Mouse (Mus musculus): ENCODE data around the gene Tsc2. TPM values are rescaled to one million over a fixed set of nuclear protein-coding genes. Genes with fewer than 3 reads are reported as not detected.

Gene Tsc2
- polyA plus RNA-seq, 1 experiment from 2014 or later, result 46.2 TPM

DNA sequence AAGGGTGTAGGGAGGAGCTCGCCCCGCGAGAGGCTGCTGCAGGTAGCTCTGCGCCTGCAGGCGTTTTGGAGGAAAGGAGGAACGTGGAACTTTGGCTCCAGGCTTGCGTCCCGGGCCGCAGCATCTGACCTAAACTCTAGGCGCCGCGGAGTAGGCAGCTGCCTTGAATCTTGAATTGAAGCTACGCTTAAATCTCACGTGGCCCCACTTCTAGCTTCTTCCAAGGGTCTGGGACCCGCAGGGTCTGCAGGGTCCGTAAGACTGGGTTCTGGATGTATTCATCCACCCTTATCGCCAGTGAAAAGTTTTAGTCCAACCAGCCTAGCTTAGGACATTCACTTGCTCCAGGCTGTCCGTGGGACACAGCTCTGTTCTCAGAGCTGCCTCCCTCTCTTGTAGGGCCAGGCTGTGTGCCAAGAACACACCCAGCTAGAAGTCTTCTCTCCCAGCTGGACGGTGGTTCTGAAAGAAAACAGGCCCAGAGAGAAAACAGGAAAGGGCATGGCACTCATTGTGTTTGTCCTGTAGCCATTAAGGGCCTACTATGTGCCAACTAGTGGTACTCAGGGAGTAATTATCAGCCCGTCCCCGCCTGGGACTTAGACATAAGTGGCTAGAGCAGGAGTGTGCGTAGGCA is 501 bp upstream of the Tsc2 start:
- DNase-seq (ENCODE audit: low spot score) (no peak), ATAC-seq (replicated peaks; ENCODE audit: insufficient number of reproducible peaks, low FRiP score, low TSS enrichment, low read depth) (peak; percentile 14; the same call in 1 of the 2 replicates)
- Histone ChIP-seq H3K36me3 (replicated peaks; ENCODE audit: control insufficient read depth, insufficient read depth, low read depth, low read length) (peaks cover 3% of the 10 kb centered on the region), H3K9ac (replicated peaks; ENCODE audit: low read length) (peak overlapping the region; percentile 76), H3K4me2 (ENCODE audit: low read depth, low read length) (peak overlapping the region; percentile 65), H3K4me1 (ENCODE audit: control insufficient read depth, insufficient read depth, low read length) (peaks cover 6% of the 10 kb centered on the region; the same call in 1 of the 2 replicates), H3K9me3 (replicated peaks; ENCODE audit: control insufficient read depth, low read length) (no peaks in the 10 kb centered on the region), H3K4me3 (ENCODE audit: low read depth, low read length) (peak overlapping the region; percentile 69), H3K27ac (replicated peaks; ENCODE audit: low read depth, low read length) (peak overlapping the region; percentile 68; the same call in 1 of the 2 replicates), H3K27me3 (ENCODE audit: control insufficient read depth, insufficient read depth, low read length) (no peaks in the 10 kb centered on the region)
- WGBS, result 10% methylated on average over 22 of the region's 22 CpGs

DNA sequence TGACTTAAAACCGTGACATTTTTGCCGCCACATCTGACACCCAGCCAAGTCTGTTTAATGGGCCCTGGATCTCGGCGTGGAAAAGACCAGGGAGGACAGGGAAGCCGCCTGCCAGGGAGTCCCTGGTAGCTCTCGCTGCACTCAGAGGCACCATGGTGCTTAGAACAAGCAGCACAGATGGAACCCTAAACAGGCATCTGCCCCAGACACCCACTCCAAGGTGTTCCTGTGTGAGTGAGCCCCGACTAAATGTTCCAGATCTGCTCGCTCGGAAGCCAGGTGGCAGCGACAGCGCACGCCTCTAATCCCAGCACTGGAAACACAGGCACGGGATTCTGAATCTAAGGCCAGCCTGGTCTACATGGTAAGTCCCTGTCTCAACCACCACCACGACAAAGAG is 2.4 kb downstream of the Tsc2 start:
- H3K4me2 ChIP-seq (ENCODE audit: low read depth, low read length), result no peak overlapping the region

GRCm38 (mm10) chr17:24628646-24629045 is 3.8 kb downstream of the Tsc2 start:
- ATAC-seq (replicated peaks; ENCODE audit: insufficient number of reproducible peaks, low FRiP score, low TSS enrichment, low read depth), result no peak
- H3K4me1 ChIP-seq (ENCODE audit: control insufficient read depth, insufficient read depth, low read length), result peaks cover 6% of the 10 kb centered on the region; the same call in 1 of the 2 replicates
- no peak overlapping the region for H3K27ac ChIP-seq (replicated peaks; ENCODE audit: low read depth, low read length)
- peaks cover 13% of the 10 kb centered on the region for H3K36me3 ChIP-seq (replicated peaks; ENCODE audit: control insufficient read depth, insufficient read depth, low read depth, low read length)
- no peak overlapping the region for H3K4me2 ChIP-seq (ENCODE audit: low read depth, low read length)
- H3K9ac ChIP-seq (replicated peaks; ENCODE audit: low read length), result no peak overlapping the region
- H3K9me3 ChIP-seq (replicated peaks; ENCODE audit: control insufficient read depth, low read length), result no peaks in the 10 kb centered on the region
- WGBS, result 51% methylated on average over 5 of the region's 5 CpGs
- no peak overlapping the region for H3K4me3 ChIP-seq (ENCODE audit: low read depth, low read length)
- DNase-seq (ENCODE audit: low spot score), result peak; percentile 78
- H3K27me3 ChIP-seq (ENCODE audit: control insufficient read depth, insufficient read depth, low read length), result no peaks in the 10 kb centered on the region

More for the DNA sequence above, 2.4 kb downstream of the Tsc2 start:
- Histone ChIP-seq H3K36me3 (replicated peaks; ENCODE audit: control insufficient read depth, insufficient read depth, low read depth, low read length) (peaks cover 10% of the 10 kb centered on the region), H3K4me3 (ENCODE audit: low read depth, low read length) (no peak overlapping the region), H3K9ac (replicated peaks; ENCODE audit: low read length) (no peak overlapping the region), H3K9me3 (replicated peaks; ENCODE audit: control insufficient read depth, low read length) (no peaks in the 10 kb centered on the region), H3K27ac (replicated peaks; ENCODE audit: low read depth, low read length) (no peak overlapping the region), H3K27me3 (ENCODE audit: control insufficient read depth, insufficient read depth, low read length) (no peaks in the 10 kb centered on the region), H3K4me1 (ENCODE audit: control insufficient read depth, insufficient read depth, low read length) (peaks cover 6% of the 10 kb centered on the region; the same call in 1 of the 2 replicates)
- ATAC-seq (replicated peaks; ENCODE audit: insufficient number of reproducible peaks, low FRiP score, low TSS enrichment, low read depth) (no peak), DNase-seq (ENCODE audit: low spot score) (no peak)
- WGBS, result 86% methylated on average over 14 of the region's 14 CpGs

DNA sequence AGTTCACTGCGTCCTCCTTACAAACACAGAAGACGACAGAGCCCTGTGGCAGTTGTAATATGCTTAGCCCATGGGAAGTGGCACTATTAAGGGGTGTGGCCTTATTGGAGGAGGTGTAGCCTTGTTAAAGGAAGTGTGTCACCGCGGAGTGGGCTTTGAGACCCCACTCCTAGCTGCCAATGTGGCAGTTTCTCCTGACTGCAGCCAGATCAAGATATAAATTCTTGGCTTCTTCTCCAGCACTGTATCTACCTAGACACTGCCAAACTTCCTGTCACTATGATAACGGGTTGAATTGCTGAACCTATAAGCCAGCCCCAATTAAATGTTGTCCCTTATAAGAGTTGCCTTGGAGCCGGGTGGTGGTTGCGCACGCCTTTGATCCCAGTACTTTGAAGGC is 7.0 kb downstream of the Tsc2 start:
- 97% methylated on average over 8 of the region's 8 CpGs for WGBS
- no peaks in the 10 kb centered on the region for H3K4me1 ChIP-seq (ENCODE audit: control insufficient read depth, insufficient read depth, low read length)
- H3K4me3 ChIP-seq (ENCODE audit: low read depth, low read length), result no peak overlapping the region
- H3K36me3 ChIP-seq (replicated peaks; ENCODE audit: control insufficient read depth, insufficient read depth, low read depth, low read length), result peaks cover 19% of the 10 kb centered on the region
- ATAC-seq (replicated peaks; ENCODE audit: insufficient number of reproducible peaks, low FRiP score, low TSS enrichment, low read depth) (no peak), DNase-seq (ENCODE audit: low spot score) (no peak)
- no peak overlapping the region for H3K27ac ChIP-seq (replicated peaks; ENCODE audit: low read depth, low read length)
- no peaks in the 10 kb centered on the region for H3K9me3 ChIP-seq (replicated peaks; ENCODE audit: control insufficient read depth, low read length)
- H3K9ac ChIP-seq (replicated peaks; ENCODE audit: low read length), result no peak overlapping the region
- H3K27me3 ChIP-seq (ENCODE audit: control insufficient read depth, insufficient read depth, low read length), result no peaks in the 10 kb centered on the region
- no peak overlapping the region for H3K4me2 ChIP-seq (ENCODE audit: low read depth, low read length)

DNA sequence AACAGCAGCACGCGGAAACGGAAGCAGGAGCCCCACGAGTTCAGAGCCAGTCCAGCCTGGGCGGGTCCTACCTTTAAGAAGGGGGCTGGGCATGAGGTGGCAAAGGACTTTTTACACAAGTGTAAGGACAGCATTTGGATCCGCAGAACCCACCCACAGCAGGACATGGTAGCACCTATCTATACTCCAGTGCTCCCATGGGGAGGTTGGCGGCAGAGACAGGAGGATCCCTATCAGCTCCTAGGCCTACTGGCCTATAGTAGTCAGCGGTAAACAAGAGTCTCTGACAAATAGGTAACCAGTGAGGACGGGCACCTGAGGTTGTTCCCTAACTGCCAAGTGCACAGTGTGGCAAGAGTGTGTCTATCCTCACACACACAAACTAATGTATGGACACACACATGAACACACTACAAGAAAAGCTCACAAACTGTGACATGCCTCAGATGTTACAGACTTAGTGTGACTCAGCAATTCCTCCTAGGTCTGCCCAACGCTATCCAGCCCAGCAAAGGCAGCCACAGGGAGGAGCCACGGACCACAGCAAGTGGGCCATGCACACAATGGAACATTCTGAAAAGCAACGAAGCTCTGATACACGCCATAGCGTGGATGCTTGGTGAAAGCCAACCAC is 14.8 kb downstream of the Tsc2 start:
- 84% methylated on average over 14 of the region's 14 CpGs for WGBS
- H3K36me3 ChIP-seq (replicated peaks; ENCODE audit: control insufficient read depth, insufficient read depth, low read depth, low read length), result peaks cover 17% of the 10 kb centered on the region

DNA sequence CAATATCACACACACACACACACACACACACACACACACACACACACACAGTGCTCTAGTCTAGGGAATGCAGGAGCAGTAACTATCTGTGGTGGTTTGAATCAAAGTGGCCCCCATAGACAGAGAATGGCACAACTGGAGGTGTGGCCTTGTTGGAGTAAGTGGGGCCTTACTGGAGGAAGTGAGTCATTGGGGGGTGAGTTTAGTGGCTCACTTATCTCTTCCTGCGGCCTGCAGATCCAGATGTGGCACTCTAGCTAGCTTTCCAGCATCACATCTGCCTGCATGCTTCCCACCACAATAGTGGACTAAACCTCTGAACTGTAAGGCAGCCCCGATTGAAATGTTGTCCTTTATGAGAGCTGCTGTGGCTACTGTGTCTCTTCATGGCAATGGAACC is 21.7 kb downstream of the Tsc2 start:
- H3K4me1 ChIP-seq (ENCODE audit: control insufficient read depth, insufficient read depth, low read length), result no peaks in the 10 kb centered on the region
- no peaks in the 10 kb centered on the region for H3K27me3 ChIP-seq (ENCODE audit: control insufficient read depth, insufficient read depth, low read length)
- no peak overlapping the region for H3K9ac ChIP-seq (replicated peaks; ENCODE audit: low read length)
- ATAC-seq (replicated peaks; ENCODE audit: insufficient number of reproducible peaks, low FRiP score, low TSS enrichment, low read depth) (no peak), DNase-seq (ENCODE audit: low spot score) (no peak)
- peaks cover 13% of the 10 kb centered on the region for H3K36me3 ChIP-seq (replicated peaks; ENCODE audit: control insufficient read depth, insufficient read depth, low read depth, low read length)
- H3K4me3 ChIP-seq (ENCODE audit: low read depth, low read length), result no peak overlapping the region
- H3K27ac ChIP-seq (replicated peaks; ENCODE audit: low read depth, low read length), result no peak overlapping the region
- H3K9me3 ChIP-seq (replicated peaks; ENCODE audit: control insufficient read depth, low read length), result no peaks in the 10 kb centered on the region
- 93% methylated on average over 2 of the region's 2 CpGs for WGBS
- H3K4me2 ChIP-seq (ENCODE audit: low read depth, low read length), result no peak overlapping the region

More for the DNA sequence above, 14.8 kb downstream of the Tsc2 start:
- H3K9ac ChIP-seq (replicated peaks; ENCODE audit: low read length), result no peak overlapping the region
- H3K27ac ChIP-seq (replicated peaks; ENCODE audit: low read depth, low read length), result no peak overlapping the region
- no peaks in the 10 kb centered on the region for H3K9me3 ChIP-seq (replicated peaks; ENCODE audit: control insufficient read depth, low read length)
- H3K4me2 ChIP-seq (ENCODE audit: low read depth, low read length), result no peak overlapping the region
- no peak for ATAC-seq (replicated peaks; ENCODE audit: insufficient number of reproducible peaks, low FRiP score, low TSS enrichment, low read depth)
- no peaks in the 10 kb centered on the region for H3K27me3 ChIP-seq (ENCODE audit: control insufficient read depth, insufficient read depth, low read length)
- no peak for DNase-seq (ENCODE audit: low spot score)
- H3K4me1 ChIP-seq (ENCODE audit: control insufficient read depth, insufficient read depth, low read length), result no peaks in the 10 kb centered on the region
- H3K4me3 ChIP-seq (ENCODE audit: low read depth, low read length), result no peak overlapping the region

GRCm38 (mm10) chr17:24608874-24609273 is 23.6 kb downstream of the Tsc2 start:
- H3K4me3 ChIP-seq (ENCODE audit: low read depth, low read length), result no peak overlapping the region
- no peak overlapping the region for H3K9ac ChIP-seq (replicated peaks; ENCODE audit: low read length)
- no peaks in the 10 kb centered on the region for H3K9me3 ChIP-seq (replicated peaks; ENCODE audit: control insufficient read depth, low read length)
- no peak overlapping the region for H3K4me2 ChIP-seq (ENCODE audit: low read depth, low read length)
- no peaks in the 10 kb centered on the region for H3K27me3 ChIP-seq (ENCODE audit: control insufficient read depth, insufficient read depth, low read length)
- H3K4me1 ChIP-seq (ENCODE audit: control insufficient read depth, insufficient read depth, low read length), result no peaks in the 10 kb centered on the region
- ATAC-seq (replicated peaks; ENCODE audit: insufficient number of reproducible peaks, low FRiP score, low TSS enrichment, low read depth) (no peak), DNase-seq (ENCODE audit: low spot score) (no peak)
- H3K27ac ChIP-seq (replicated peaks; ENCODE audit: low read depth, low read length), result no peak overlapping the region
- WGBS, result 94% methylated on average over 8 of the region's 8 CpGs
- H3K36me3 ChIP-seq (replicated peaks; ENCODE audit: control insufficient read depth, insufficient read depth, low read depth, low read length), result peaks cover 8% of the 10 kb centered on the region

- H3K9me3 ChIP-seq (replicated peaks; ENCODE audit: control insufficient read depth, low read length), result no peaks in the 10 kb centered on the region
- no peak overlapping the region for H3K4me2 ChIP-seq (ENCODE audit: low read depth, low read length)
- no peaks in the 10 kb centered on the region for H3K4me1 ChIP-seq (ENCODE audit: control insufficient read depth, insufficient read depth, low read length)
- peaks cover 6% of the 10 kb centered on the region for H3K36me3 ChIP-seq (replicated peaks; ENCODE audit: control insufficient read depth, insufficient read depth, low read depth, low read length)
- H3K27ac ChIP-seq (replicated peaks; ENCODE audit: low read depth, low read length), result no peak overlapping the region
- no peak overlapping the region for H3K9ac ChIP-seq (replicated peaks; ENCODE audit: low read length)
- H3K27me3 ChIP-seq (ENCODE audit: control insufficient read depth, insufficient read depth, low read length), result no peaks in the 10 kb centered on the region
- WGBS, result 84% methylated on average over 4 of the region's 4 CpGs
- no peak overlapping the region for H3K4me3 ChIP-seq (ENCODE audit: low read depth, low read length)
- DNase-seq (ENCODE audit: low spot score) (no peak), ATAC-seq (replicated peaks; ENCODE audit: insufficient number of reproducible peaks, low FRiP score, low TSS enrichment, low read depth) (no peak)
These were observed 24.1 kb downstream of the Tsc2 start for GRCm38 (mm10) chr17:24608370-24608769.
